ENCODE assay signal across 16 mouse cellular contexts in genomic region chr14:36870257-36870656, GRCm38 (mm10).
DNase-seq lines count a peak whose midpoint lies in the region; ATAC-seq and TF ChIP-seq lines count a peak whose summit lies in the region.
"Had no signal": no experiment of that assay in that cellular context is flagged by ENCODE, and none has a peak within 500 bp of the region (broad histone marks: within the 10 kb centered on the region; RNA-seq: fewer than 3 reads in every experiment).

No protein-coding gene starts in this region.

- no peak overlapping the region; the same call in 1 of the 2 replicates for H3K27ac ChIP-seq in hindbrain, embryonic 14.5 days
- H3K27ac ChIP-seq in hindbrain, embryonic 10.5 days: no peak overlapping the region
- H3K27ac ChIP-seq in midbrain, embryonic 13.5 days: no peak overlapping the region
- H3K27ac ChIP-seq in midbrain, embryonic 15.5 days: no peak overlapping the region
- no peak overlapping the region for H3K27ac ChIP-seq in forebrain, postnatal 0 days (ENCODE audit: low read depth, low read length)
- H3K27ac ChIP-seq: embryonic facial prominence, embryonic 13.5 days; layer of hippocampus, adult 2 months; limb, embryonic 15.5 days; liver, embryonic 15.5 days had no signal

- no peak overlapping the region for H3K4me2 ChIP-seq in hindbrain, embryonic 14.5 days (replicated peaks)
- H3K4me2 ChIP-seq in midbrain, embryonic 13.5 days (replicated peaks): no peak overlapping the region
- no peak overlapping the region for H3K4me2 ChIP-seq in midbrain, embryonic 15.5 days
- H3K4me2 ChIP-seq in forebrain, postnatal 0 days (ENCODE audit: low read depth): no peak overlapping the region
- H3K4me2 ChIP-seq: embryonic facial prominence, embryonic 13.5 days; limb, embryonic 15.5 days; liver, embryonic 15.5 days had no signal

- H3K4me1 ChIP-seq in hindbrain, embryonic 14.5 days (replicated peaks; ENCODE audit: control insufficient read depth, insufficient read depth, low read length): no peaks in the 10 kb centered on the region
- H3K4me1 ChIP-seq in hindbrain, embryonic 10.5 days (replicated peaks): peaks cover 7% of the 10 kb centered on the region
- H3K4me1 ChIP-seq in midbrain, embryonic 13.5 days (replicated peaks): peaks cover 6% of the 10 kb centered on the region; the same call in 1 of the 2 replicates
- H3K4me1 ChIP-seq in midbrain, embryonic 15.5 days: no peaks in the 10 kb centered on the region
- H3K4me1 ChIP-seq in forebrain, postnatal 0 days (ENCODE audit: insufficient read depth): no peaks in the 10 kb centered on the region
- H3K4me1 ChIP-seq: embryonic facial prominence, embryonic 13.5 days; limb, embryonic 15.5 days; liver, embryonic 15.5 days had no signal

- no peak overlapping the region for H3K9ac ChIP-seq in hindbrain, embryonic 14.5 days
- H3K9ac ChIP-seq in midbrain, embryonic 13.5 days (replicated peaks): no peak overlapping the region
- H3K9ac ChIP-seq in midbrain, embryonic 15.5 days: no peak overlapping the region
- H3K9ac ChIP-seq in forebrain, postnatal 0 days: no peak overlapping the region
- H3K9ac ChIP-seq: embryonic facial prominence, embryonic 13.5 days; limb, embryonic 15.5 days; liver, embryonic 15.5 days had no signal

- no peak for TF ChIP-seq CTCF in forebrain, postnatal 0 days (IDR thresholded peaks at IDR 0.05; ENCODE audit: low read depth)

- no peak overlapping the region for H3K4me3 ChIP-seq in hindbrain, embryonic 14.5 days (replicated peaks; ENCODE audit: low read length)
- H3K4me3 ChIP-seq in hindbrain, embryonic 10.5 days: no peak overlapping the region
- no peak overlapping the region for H3K4me3 ChIP-seq in midbrain, embryonic 13.5 days (replicated peaks)
- no peak overlapping the region for H3K4me3 ChIP-seq in midbrain, embryonic 15.5 days
- no peak overlapping the region for H3K4me3 ChIP-seq in forebrain, postnatal 0 days (ENCODE audit: low read depth, low read length)
- H3K4me3 ChIP-seq: embryonic facial prominence, embryonic 13.5 days; layer of hippocampus, adult 2 months; limb, embryonic 15.5 days; liver, embryonic 15.5 days had no signal

- 37% methylated on average over 6 of the region's 6 CpGs for WGBS in hindbrain, embryonic 14.5 days
- WGBS in hindbrain, embryonic 10.5 days: 55% methylated on average over 6 of the region's 6 CpGs
- 39% methylated on average over 6 of the region's 6 CpGs for WGBS in midbrain, embryonic 13.5 days
- WGBS in midbrain, embryonic 15.5 days: 28% methylated on average over 6 of the region's 6 CpGs
- WGBS in forebrain, postnatal 0 days: 26% methylated on average over 6 of the region's 6 CpGs

- H3K9me3 ChIP-seq in hindbrain, embryonic 14.5 days (ENCODE audit: control insufficient read depth, low read length): no peaks in the 10 kb centered on the region
- H3K9me3 ChIP-seq in hindbrain, embryonic 10.5 days: no peaks in the 10 kb centered on the region
- no peaks in the 10 kb centered on the region for H3K9me3 ChIP-seq in midbrain, embryonic 13.5 days
- H3K9me3 ChIP-seq in midbrain, embryonic 15.5 days: no peaks in the 10 kb centered on the region
- H3K9me3 ChIP-seq in forebrain, postnatal 0 days (ENCODE audit: low read length): no peaks in the 10 kb centered on the region
- H3K9me3 ChIP-seq: embryonic facial prominence, embryonic 13.5 days; limb, embryonic 15.5 days; liver, embryonic 15.5 days had no signal

- H3K36me3 ChIP-seq in hindbrain, embryonic 14.5 days (replicated peaks; ENCODE audit: control insufficient read depth, insufficient read depth): no peaks in the 10 kb centered on the region; the same call in 1 of the 2 replicates
- H3K36me3 ChIP-seq in hindbrain, embryonic 10.5 days: no peaks in the 10 kb centered on the region
- 0 out of 2 replicates have a peak, but pooled peaks cover 1% of the 10 kb centered on the region for H3K36me3 ChIP-seq in midbrain, embryonic 13.5 days
- H3K36me3 ChIP-seq in midbrain, embryonic 15.5 days (replicated peaks): no peaks in the 10 kb centered on the region
- no peaks in the 10 kb centered on the region for H3K36me3 ChIP-seq in forebrain, postnatal 0 days (ENCODE audit: insufficient read depth)
- H3K36me3 ChIP-seq: embryonic facial prominence, embryonic 13.5 days; limb, embryonic 15.5 days; liver, embryonic 15.5 days had no signal

- ATAC-seq in hindbrain, embryonic 14.5 days (ENCODE audit: low FRiP score): peak; percentile 66; the same call in 1 of the 2 replicates
- ATAC-seq in midbrain, embryonic 13.5 days: peak; percentile 67; the same call in 1 of the 2 replicates
- no peak; the same call in 1 of the 2 replicates for ATAC-seq in midbrain, embryonic 15.5 days (replicated peaks)
- ATAC-seq in forebrain, postnatal 0 days: peak; percentile 55

- H3K27me3 ChIP-seq in hindbrain, embryonic 14.5 days (ENCODE audit: control insufficient read depth, insufficient read depth, low read length): no peaks in the 10 kb centered on the region
- no peaks in the 10 kb centered on the region for H3K27me3 ChIP-seq in hindbrain, embryonic 10.5 days (ENCODE audit: insufficient read depth, poor library complexity, severe bottlenecking)
- H3K27me3 ChIP-seq in midbrain, embryonic 13.5 days: no peaks in the 10 kb centered on the region
- no peaks in the 10 kb centered on the region for H3K27me3 ChIP-seq in midbrain, embryonic 15.5 days (replicated peaks)
- H3K27me3 ChIP-seq in forebrain, postnatal 0 days (ENCODE audit: insufficient read depth, low read length): no peaks in the 10 kb centered on the region
- H3K27me3 ChIP-seq: embryonic facial prominence, embryonic 13.5 days; limb, embryonic 15.5 days; liver, embryonic 15.5 days had no signal

- DNase-seq in hindbrain, embryonic 14.5 days (ENCODE audit: low spot score): peak; percentile 35
- DNase-seq in hindbrain, embryonic 10.5 days (ENCODE audit: low spot score): no peak
- peak; percentile 39 for DNase-seq in forebrain, postnatal 0 days
- DNase-seq in retina, embryonic 14.5 days (ENCODE audit: low spot score): peak; percentile 42
- DNase-seq in MN1 (ENCODE audit: low spot score): no peak
- DNase-seq: adrenal gland, adult 2 months; gastrocnemius, postnatal 36 days; kidney, adult 8-10 months; layer of hippocampus, postnatal 36 days; thymus, postnatal 36 days had no signal

Comparison
In these comparisons a context has a peak if more than half of its experiments do, and no peak if none do; other contexts are left out.
1. DNase-seq: peak in hindbrain, embryonic 14.5 days (single experiment), forebrain, postnatal 0 days (single experiment) and retina, embryonic 14.5 days (single experiment); none in hindbrain, embryonic 10.5 days (single experiment) and MN1 (single experiment).